Mouse (Mus musculus) limb, embryonic 14.5 days (tissue): ENCODE data around the gene Egfr. TPM values are rescaled to one million over a fixed set of nuclear protein-coding genes. Genes with fewer than 3 reads are reported as not detected.

Experiments used
- ATAC-seq: fragments of 200-750 bp; cut with Nextera tagmentation; 2 replicates; pipeline ENCODE4 v1.8.0; 2017; ENCODE audit warnings: low read depth, moderate number of reproducible peaks, moderate TSS enrichment; ENCODE audit not compliant: low FRiP score
- DNase-seq: peaks from one replicate; pipeline ENCODE4 v3.0.0-alpha.2; 2015; ENCODE audit warnings: low spot score
- H3K27ac ChIP-seq: fragments of 300-500 bp; sonication (generic); replicated peaks from 2 replicates; pipeline ENCODE4 v1.5.1; 2014; ENCODE audit warnings: low read depth, mild to moderate bottlenecking, low read length, moderate library complexity, mixed read lengths
- H3K27me3 ChIP-seq: fragments of 300-500 bp; sonication (generic); 2 replicates; pipeline ENCODE4 v1.6.1; 2014; ENCODE audit warnings: low read length, mixed read lengths; ENCODE audit not compliant: control insufficient read depth, insufficient read depth
- H3K36me3 ChIP-seq: fragments of 300-500 bp; sonication (generic); 2 replicates; pipeline ENCODE4 v1.6.1; 2014; ENCODE audit warnings: mild to moderate bottlenecking, low read length, moderate library complexity, mixed read lengths; ENCODE audit not compliant: control insufficient read depth, insufficient read depth
- H3K4me1 ChIP-seq: fragments of 300-500 bp; sonication (generic); 2 replicates; pipeline ENCODE4 v1.6.1; 2014; ENCODE audit warnings: antibody characterized with exemption, low read length, mixed read lengths; ENCODE audit not compliant: control insufficient read depth, insufficient read depth
- H3K4me2 ChIP-seq: fragments of 300-500 bp; sonication (generic); replicated peaks from 2 replicates; pipeline ENCODE4 v1.6.1; 2014; ENCODE audit warnings: low read depth, mild to moderate bottlenecking, low read length, moderate library complexity; ENCODE audit not compliant: severe bottlenecking
- H3K4me3 ChIP-seq: fragments of 300-500 bp; sonication (generic); replicated peaks from 2 replicates; pipeline ENCODE4 v1.5.1; 2014; ENCODE audit warnings: low read length
- H3K9ac ChIP-seq: fragments of 300-500 bp; sonication (generic); 2 replicates; pipeline ENCODE4 v1.6.1; 2014; ENCODE audit warnings: mild to moderate bottlenecking, low read depth, low read length, moderate library complexity; ENCODE audit not compliant: severe bottlenecking
- H3K9me3 ChIP-seq: fragments of 300-500 bp; sonication (generic); 2 replicates; pipeline ENCODE4 v1.6.1; 2016; ENCODE audit warnings: low read length; ENCODE audit not compliant: control insufficient read depth
- POLR2A ChIP-seq: fragments of 200-500 bp; IDR thresholded peaks from 2 replicates; pipeline ENCODE4 v1.8.0; 2012; ENCODE audit warnings: inconsistent platforms, mild to moderate bottlenecking, moderate library complexity, borderline replicate concordance; ENCODE audit not compliant: insufficient read depth, insufficient read length; ENCODE audit errors: extremely low read depth
- WGBS: fragments of 180-500 bp; shearing (Covaris S2); extraction: QIAGEN DNeasy Blood & Tissue Kit; methylation state at CpG from one replicate; pipeline ENCODE4 v1.1.7; 2014; 5-methylcytosine and 5-hydroxymethylcytosine counted together
- polyA plus RNA-seq, 2 experiments: library from polyadenylated mRNA; depleted of rRNA in 1 of 2; stranded (reverse) in 1 of 2; unstranded in 1 of 2; fragments of >200 nt; fragmentation: Nextera tagmentation in 1 of 2; extraction: Ambion mirVana in 1 of 2; gene quantifications; 2 replicates each; pipeline versions ENCODE4 v1.2.1 to v1.2.3; 2012 to 2014

Gene Egfr
- polyA plus RNA-seq, 2 experiments = 19.8 to 35.8 TPM

DNA sequence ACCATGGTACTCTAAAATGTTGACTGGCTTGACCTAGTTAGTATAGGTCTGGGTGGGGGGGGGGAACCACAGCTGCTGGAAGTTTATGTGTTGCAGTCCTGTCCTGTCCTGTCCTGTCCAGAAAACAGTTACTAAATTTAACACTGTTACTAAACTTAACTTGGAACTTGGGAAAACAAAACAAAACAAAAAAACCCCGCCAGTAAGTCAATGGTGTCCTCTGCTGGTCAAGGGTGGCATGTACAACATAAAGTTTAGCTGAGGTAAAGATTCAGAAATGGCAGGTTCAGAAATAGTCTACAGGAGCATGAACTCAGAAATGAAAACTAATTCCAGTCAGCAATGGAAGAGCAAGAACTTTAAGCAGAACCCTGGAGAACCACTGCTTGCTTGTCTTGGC, 196.8 kb downstream of the Egfr start:
- WGBS = 28% methylated on average over 1 of the region's 1 CpGs
- ATAC-seq (no peak), DNase-seq (peak; percentile 50)
- Histone ChIP-seq H3K27ac (no peak overlapping the region), H3K4me1 (peaks cover 9% of the 10 kb centered on the region; the same call in 1 of the 2 replicates), H3K4me2 (no peak overlapping the region), H3K4me3 (no peak overlapping the region), H3K9me3 (no peaks in the 10 kb centered on the region), H3K36me3 (no peaks in the 10 kb centered on the region), H3K9ac (no peak overlapping the region), H3K27me3 (no peaks in the 10 kb centered on the region)
- TF ChIP-seq POLR2A = no peak

DNA sequence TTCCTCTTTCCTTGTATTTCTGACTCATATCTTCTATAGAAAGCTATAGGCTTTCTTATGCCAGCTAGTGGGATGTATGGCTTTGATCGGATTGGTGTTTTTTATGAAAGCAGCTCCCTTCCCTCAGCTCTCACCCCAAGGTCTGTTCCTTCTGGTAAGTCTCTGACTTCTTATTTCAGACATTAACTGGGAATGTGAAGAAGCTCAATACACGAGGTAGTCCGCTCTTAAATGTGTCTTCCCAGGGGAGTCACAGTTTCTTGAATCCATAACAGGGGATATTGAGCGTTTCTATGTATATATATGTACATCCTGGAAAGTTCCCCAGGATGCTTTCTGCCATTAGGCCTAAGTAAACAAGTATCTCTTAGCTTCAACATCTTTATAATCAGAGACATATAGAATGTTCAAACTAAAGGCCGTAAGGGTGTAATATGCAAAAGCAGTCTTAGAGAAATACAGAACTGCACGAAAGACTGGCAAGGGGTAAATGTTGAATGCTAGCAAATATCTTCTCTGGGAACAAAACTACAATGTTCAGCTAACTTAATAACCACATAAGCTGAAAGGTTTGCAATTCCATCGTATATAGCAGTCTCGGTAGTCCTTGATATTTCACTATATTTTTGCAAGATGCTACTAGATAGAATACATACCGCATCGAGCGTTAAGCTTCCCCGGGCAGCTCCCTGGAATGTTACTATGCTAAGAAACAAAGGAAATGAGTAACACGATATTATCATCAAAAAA, 198.4 kb downstream of the Egfr start:
- DNase-seq (no peak), ATAC-seq (peak; percentile 10)
- H3K4me3 ChIP-seq = peak overlapping the region; percentile 56
- peaks cover 9% of the 10 kb centered on the region; the same call in 1 of the 2 replicates for H3K4me1 ChIP-seq
- H3K4me2 ChIP-seq = peak overlapping the region; percentile 79
- H3K27ac ChIP-seq = no peak overlapping the region
- H3K27me3 ChIP-seq = no peaks in the 10 kb centered on the region
- peak overlapping the region; percentile 37 for H3K9ac ChIP-seq
- no peak for TF ChIP-seq POLR2A
- WGBS = 42% methylated on average over 13 of the region's 13 CpGs
- no peaks in the 10 kb centered on the region for H3K9me3 ChIP-seq
- no peaks in the 10 kb centered on the region for H3K36me3 ChIP-seq

DNA sequence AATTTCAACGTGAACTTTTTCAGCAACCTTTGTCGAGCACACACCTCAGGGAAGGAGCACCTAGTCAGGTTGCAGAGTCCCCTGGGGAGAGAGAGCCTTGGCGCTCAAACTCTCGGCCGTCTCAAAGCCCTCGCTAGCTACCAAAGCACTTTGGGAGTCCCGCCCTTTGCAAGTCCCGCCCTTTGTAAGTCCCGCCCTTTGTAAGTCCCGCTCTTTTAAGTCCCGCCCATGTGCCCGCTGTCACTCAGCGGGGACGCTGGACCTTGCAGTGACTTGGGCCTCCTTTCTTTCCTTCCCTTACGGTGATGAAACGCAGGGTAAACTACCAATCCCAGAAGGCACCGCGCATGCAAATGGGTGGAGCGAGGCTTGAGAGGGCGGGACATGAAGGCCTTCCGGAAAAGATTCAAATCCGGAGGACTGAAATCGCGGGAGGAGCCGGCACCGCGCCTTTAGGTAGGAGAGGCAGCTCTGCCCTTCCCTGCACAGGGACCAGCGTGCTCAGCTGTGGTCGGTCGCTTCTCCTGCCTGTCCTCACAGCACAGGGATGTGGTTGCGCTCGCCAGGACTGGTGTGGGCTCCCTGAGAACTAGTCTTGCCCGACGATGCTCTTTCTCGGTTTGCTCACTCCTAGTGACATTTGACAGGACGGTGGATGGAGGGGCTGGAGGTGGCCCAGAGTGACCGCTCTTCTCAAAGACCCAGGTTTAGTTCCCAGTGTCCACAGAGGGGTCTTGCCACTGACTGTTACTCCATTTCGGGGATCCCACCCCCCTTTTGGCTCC, 199.2 kb downstream of the Egfr start, which contains the start of gene Fbxo48:
Gene Fbxo48, plus strand, starts transcription at position 400 of the 785 bp plus-strand sequence.
- no peaks in the 10 kb centered on the region for H3K27me3 ChIP-seq
- peak within 1 kb of the TSS; percentile 56 for H3K4me3 ChIP-seq
- H3K36me3 ChIP-seq = no peaks in the 10 kb centered on the region
- DNase-seq (peak; percentile 97), ATAC-seq (peak; percentile 99)
- no peak within 1 kb of the TSS; the same call in 1 of the 2 replicates for H3K27ac ChIP-seq
- peak within 1 kb of the TSS; percentile 79 for H3K4me2 ChIP-seq
- WGBS = 1% methylated on average over 38 of the region's 38 CpGs
- peaks cover 9% of the 10 kb centered on the region; the same call in 1 of the 2 replicates for H3K4me1 ChIP-seq
- no peaks in the 10 kb centered on the region for H3K9me3 ChIP-seq
- peak within 1 kb of the TSS; percentile 66 for H3K9ac ChIP-seq
- TF ChIP-seq POLR2A = peak; percentile 88; the same call in 1 of the 2 replicates

- ATAC-seq = no peak
- DNase-seq = no peak
- Histone ChIP-seq H3K9ac (peak overlapping the region; percentile 66), H3K36me3 (0 out of 2 replicates have a peak, but pooled peaks cover 3% of the 10 kb centered on the region), H3K9me3 (no peaks in the 10 kb centered on the region), H3K4me1 (peaks cover 9% of the 10 kb centered on the region; the same call in 1 of the 2 replicates), H3K27ac (no peak overlapping the region), H3K27me3 (no peaks in the 10 kb centered on the region), H3K4me3 (peak overlapping the region; percentile 56), H3K4me2 (peak overlapping the region; percentile 79)
- 10% methylated on average over 9 of the region's 9 CpGs for WGBS
- no peak for TF ChIP-seq POLR2A
These were observed 199.7 kb downstream of the Egfr start for GRCm38 (mm10) chr11:16951761-16952010.

GRCm38 (mm10) chr11:16956115-16956862, 204.3 kb downstream of the Egfr start:
- H3K9me3 ChIP-seq = no peaks in the 10 kb centered on the region
- no peak overlapping the region for H3K27ac ChIP-seq
- H3K4me3 ChIP-seq = no peak overlapping the region
- no peaks in the 10 kb centered on the region for H3K27me3 ChIP-seq
- ATAC-seq (no peak), DNase-seq (no peak)
- 93% methylated on average over 6 of the region's 6 CpGs for WGBS
- H3K9ac ChIP-seq = no peak overlapping the region
- H3K4me2 ChIP-seq = no peak overlapping the region
- H3K4me1 ChIP-seq = peaks cover 9% of the 10 kb centered on the region; the same call in 1 of the 2 replicates
- H3K36me3 ChIP-seq = 0 out of 2 replicates have a peak, but pooled peaks cover 3% of the 10 kb centered on the region
- no peak for TF ChIP-seq POLR2A
